Mouse (Mus musculus): Measurements from ENCODE around the gene Coro2a.
"Not testable (repeated sequence)": the region's sequence is repeated elsewhere in the genome, so short reads cannot be mapped to it uniquely, and the experiment has no call there.

Gene Coro2a

DNA sequence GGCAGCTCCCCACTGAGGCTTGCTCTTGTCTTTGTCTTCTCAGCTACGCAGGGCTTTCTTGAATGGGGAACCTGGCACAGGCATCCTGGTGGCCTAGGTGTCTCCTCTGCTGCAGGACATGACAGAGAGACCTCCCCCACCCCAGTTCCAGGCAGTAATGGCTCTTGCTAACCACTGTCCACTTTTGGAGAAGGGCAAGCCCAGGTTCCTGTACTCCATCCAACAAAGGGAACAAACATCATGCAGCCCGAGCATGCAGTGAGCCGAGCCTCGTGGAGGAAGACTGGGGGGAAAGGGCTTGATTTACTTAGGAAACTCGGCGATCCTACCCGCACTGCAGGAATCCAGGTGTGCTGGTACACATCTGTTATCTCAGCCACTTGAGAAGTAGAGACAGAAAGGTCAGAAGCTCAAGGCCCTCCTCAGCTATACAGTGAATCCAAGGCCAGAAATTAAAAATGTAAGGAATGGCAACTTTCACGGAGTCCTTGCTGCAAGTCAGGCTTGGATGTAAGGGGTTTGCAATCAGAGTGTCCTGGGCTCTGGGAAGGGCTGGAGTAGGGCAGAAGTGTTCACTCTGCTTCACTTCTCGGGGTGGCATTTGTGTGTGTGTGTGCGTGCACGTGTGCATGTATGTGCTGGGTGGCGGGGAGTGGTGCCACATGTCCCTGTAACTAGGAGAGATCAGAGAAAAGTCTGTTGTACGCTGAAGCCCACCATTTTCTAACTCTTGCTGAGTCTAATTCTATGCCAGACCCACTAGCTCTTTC is 16.8 kb downstream of the Coro2a start:
- no peak for DNase-seq (ENCODE audit: extremely low read depth, insufficient read length, low spot score)

DNA sequence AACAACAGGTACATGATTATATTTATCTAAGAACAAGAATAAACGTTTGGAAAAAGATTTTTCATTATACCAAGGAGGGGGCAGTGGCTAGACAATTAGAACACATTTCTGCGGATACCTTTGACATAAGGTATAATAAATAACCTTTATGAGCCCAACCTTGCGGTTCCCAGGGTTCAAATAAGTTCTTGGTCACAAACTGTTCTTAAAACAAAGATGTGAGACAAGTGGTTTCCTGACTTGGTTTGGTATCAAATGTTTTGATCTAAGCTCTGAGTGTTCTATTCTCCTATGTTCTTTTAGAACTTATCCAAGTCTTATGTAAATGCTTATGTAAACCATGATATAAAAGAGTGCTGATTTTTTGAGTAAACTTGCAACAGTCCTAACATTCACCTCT is 17.5 kb downstream of the Coro2a start:
- not testable (repeated sequence) for DNase-seq (ENCODE audit: extremely low read depth, insufficient read length, low spot score)

DNA sequence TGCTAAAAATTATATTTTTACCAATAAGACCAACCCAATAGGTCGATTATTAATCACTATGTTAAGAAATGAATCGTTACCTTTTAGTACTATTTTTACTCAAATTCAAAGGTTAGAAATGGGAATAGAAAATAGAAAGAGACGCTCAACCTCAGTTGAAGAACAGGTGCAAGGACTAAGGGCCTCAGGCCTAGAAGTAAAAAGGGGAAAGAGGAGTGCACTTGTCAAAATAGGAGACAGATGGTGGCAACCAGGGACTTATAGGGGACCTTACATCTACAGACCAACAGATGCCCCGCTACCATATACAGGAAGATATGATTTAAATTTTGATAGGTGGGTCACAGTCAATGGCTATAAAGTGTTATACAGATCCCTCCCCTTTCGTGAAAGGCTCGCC is 17.9 kb downstream of the Coro2a start:
- DNase-seq (ENCODE audit: extremely low read depth, insufficient read length, low spot score), result not testable (repeated sequence)

DNA sequence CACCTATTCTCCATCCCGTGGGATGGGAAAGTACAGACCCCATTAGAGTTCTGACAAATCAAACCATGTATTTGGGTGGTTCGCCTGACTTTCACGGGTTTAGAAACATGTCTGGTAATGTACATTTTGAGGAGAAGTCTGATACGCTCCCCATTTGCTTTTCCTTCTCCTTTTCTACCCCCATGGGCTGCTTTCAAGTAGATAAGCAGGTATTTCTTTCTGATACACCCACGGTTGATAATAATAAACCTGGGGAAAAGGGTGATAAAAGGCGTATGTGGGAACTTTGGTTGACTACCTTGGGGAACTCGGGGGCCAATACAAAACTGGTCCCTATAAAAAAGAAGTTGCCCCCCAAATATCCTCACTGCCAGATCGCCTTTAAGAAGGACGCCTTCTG is 20.0 kb downstream of the Coro2a start:
- DNase-seq (ENCODE audit: extremely low read depth, insufficient read length, low spot score), result not testable (repeated sequence)

DNA sequence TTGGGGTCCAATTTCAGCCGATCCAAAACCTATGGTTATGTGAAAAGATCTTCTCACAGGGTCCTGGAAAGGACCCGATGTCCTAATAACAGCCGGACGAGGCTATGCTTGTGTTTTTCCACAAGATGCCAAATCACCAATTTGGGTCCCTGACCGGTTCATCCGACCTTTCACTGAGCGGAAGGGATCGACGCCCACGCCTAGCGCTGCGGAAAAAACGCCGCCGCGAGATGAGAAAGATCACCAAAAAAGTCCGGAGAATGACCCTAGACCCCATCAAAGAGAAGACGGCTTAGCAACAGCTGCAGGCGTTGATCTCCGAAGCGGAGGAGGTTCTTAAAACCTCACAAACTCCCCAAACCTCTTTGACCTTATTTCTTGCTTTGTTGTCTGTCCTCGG is 20.4 kb downstream of the Coro2a start:
- not testable (repeated sequence) for DNase-seq (ENCODE audit: extremely low read depth, insufficient read length, low spot score)

DNA sequence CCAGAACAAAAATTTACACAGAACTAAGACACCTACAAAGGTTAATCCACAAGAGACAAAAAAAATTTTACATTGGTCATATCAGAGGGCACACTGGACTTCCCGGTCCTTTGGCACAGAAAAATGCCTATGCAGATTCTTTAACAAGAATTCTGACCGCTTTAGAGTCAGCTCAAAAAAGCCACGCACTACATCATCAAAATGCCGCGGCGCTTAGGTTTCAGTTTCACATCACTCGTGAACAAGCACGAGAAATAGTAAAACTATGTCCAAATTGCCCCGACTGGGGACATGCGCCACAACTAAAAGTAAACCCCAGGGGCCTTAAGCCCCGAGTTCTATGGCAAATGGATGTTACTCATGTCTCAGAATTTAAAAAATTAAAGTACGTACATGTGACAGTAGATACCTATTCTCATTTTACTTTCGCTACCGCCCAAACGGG is 21.2 kb downstream of the Coro2a start:
- not testable (repeated sequence) for DNase-seq (ENCODE audit: extremely low read depth, insufficient read length, low spot score)

DNA sequence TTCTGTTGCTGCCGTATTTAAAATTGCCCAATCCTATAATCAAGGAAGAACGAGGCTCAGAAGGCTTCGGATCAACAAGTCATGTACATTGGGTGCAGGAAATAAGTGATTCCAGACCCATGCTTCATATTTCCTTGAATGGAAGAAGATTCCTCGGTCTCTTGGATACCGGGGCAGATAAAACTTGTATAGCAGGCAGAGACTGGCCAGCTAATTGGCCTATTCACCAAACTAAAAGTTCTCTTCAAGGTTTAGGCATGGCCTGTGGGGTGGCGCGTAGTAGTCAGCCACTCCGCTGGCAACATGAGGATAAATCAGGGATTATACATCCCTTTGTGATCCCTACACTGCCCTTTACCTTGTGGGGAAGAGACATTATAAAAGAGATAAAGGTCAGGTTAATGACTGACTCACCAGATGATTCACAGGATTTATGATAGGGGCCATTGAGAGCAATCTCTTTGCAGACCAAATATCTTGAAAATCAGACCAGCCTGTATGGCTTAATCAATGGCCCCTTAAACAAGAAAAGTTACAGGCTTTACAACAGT is 23.1 kb downstream of the Coro2a start:
- not testable (repeated sequence) for DNase-seq (ENCODE audit: extremely low read depth, insufficient read length, low spot score)

DNA sequence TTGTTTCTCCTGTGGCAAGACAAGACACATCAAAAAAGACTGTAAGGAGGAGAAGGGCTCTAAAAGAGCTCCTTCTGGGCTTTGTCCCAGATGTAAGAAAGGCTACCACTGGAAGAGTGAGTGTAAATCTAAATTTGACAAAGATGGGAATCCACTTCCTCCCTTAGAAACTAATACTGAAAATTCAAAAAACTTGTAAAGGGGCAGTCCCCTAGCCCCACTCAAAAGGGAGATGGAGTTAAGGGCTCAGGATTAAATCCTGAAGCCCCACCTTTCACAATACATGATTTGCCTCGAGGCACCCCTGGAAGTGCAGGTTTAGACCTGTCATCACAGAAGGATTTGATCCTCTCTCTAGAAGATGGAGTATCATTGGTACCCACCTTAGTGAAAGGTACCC is 23.8 kb downstream of the Coro2a start:
- DNase-seq (ENCODE audit: extremely low read depth, insufficient read length, low spot score), result no peak

DNA sequence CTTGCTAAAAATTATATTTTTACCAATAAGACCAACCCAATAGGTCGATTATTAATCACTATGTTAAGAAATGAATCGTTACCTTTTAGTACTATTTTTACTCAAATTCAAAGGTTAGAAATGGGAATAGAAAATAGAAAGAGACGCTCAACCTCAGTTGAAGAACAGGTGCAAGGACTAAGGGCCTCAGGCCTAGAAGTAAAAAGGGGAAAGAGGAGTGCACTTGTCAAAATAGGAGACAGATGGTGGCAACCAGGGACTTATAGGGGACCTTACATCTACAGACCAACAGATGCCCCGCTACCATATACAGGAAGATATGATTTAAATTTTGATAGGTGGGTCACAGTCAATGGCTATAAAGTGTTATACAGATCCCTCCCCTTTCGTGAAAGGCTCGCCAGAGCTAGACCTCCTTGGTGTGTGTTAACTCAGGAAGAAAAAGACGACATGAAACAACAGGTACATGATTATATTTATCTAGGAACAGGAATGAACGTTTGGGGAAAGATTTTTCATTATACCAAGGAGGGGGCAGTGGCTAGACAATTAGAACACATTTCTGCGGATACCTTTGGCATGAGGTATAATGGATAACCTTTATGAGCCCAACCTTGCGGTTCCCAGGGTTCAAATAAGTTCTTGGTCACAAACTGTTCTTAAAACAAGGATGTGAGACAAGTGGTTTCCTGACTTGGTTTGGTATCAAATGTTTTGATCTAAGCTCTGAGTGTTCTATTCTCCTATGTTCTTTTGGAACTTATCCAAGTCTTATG is 26.3 kb downstream of the Coro2a start:
- DNase-seq (ENCODE audit: extremely low read depth, insufficient read length, low spot score), result not testable (repeated sequence)

DNA sequence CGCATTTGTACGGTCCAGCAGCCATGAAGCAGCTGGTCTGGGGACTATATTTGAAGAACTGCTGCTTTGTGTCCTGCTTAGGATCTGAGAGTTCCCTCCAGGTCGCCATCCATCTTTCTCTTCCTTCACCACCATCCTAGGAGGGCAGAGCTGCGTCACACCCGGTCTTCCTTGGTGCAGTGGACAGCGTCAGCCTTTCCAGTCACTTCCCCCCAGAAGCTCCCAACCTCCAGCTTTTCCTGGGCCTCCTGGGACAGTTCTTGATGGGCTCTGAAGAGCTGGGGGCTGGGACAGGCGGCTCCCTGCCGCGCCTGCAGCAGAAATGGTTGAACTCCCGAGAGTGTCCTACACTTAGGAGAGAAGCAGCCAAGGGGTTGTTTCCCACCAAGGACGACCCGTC is 27.2 kb downstream of the Coro2a start:
- peak; percentile 53 for DNase-seq (ENCODE audit: extremely low read depth, insufficient read length, low spot score)

DNA sequence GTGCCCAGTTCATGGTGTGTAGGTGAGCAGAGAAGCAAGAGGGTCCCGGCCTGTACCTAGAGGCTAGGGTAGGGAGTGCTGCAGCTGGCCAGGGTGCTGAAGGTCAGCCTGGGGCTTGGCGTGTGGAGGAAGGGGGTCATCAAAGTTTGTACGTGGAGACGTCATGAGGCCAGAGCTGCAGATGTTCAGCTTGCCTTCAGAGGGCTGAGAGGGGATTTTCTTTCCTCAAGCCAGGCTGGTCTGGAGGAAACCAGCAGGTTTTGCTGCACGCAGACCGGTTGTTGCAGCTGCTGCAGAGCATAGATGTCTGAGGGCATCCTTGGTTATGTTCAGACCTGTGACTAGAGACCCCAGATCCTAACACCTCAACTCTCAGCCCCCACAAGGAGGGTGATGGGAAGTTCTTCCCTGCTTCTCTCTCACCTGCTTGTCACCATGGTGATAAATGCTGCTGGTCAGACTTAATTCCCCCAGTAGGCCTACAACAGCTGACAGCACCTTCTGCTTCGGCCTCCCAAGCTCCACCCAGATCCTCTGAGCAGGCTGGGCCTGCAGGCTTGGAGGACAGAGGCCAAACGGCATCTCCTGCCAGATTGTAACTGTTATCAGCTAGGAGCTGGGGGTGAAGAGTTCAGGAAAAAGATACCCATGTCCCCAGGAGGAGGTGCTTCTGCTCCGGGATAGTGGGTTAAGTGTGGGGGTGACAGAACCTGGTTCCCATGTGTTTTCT is 27.8 kb downstream of the Coro2a start:
- no peak for DNase-seq (ENCODE audit: extremely low read depth, insufficient read length, low spot score)

DNA sequence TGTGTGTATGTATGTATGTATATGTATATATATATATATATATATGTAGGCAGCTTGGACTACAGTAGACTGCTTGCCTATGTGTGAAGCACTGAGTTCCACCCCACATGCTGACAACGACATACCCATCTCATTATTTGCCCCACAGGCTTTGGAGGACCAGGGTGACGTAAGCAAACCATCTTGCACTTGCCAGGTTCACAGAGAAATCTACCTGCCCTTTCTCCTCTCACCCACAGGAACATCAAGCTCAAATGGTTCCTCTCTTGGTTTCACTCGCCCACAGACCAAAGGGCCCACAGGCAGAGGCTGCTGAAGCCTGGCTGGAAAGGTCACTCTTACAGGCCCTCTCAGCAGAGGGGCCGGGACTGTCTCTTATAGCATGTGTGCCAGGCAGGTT is 29.4 kb downstream of the Coro2a start:
- no peak for DNase-seq (ENCODE audit: extremely low read depth, insufficient read length, low spot score)

DNA sequence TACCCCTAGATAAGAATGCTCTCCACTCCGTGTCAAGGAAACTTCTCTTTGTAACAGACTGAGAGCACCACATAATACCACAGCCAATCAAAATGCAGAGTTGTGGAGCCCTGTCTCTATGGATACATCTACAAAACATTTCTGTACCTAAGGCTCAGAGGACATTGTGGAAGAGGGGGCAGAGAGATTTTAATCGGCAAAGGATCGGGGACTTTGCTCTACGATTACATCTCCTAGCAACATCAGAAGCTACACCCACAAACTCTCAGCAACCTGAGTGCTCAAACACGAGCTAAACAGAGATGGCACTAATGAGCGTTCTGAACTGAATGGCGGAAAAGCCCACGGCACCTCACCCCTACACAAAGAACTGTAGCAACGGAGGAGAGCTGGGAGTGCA is 30.3 kb downstream of the Coro2a start:
- no peak for DNase-seq (ENCODE audit: extremely low read depth, insufficient read length, low spot score)

DNA sequence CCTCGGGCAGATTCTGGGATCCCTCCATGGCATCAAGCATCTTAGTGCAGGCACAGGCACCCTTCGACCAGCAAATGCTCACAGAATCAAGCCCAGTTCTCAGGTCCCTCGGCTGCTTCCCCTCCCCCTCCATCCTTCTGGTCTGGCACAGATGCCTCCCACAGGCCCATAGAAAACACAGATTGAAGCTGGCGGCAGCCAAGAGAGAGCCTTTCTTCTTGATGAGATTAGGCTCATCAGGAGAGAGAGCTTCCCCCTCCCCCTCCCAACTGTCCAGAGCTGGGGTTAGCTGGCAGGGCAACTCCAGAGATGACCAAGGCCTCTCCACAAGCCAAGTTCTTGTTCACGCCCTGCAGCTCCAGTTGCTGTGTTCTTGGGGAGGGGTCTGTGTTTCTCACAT is 32.3 kb downstream of the Coro2a start:
- no peak for DNase-seq (ENCODE audit: extremely low read depth, insufficient read length, low spot score)

DNA sequence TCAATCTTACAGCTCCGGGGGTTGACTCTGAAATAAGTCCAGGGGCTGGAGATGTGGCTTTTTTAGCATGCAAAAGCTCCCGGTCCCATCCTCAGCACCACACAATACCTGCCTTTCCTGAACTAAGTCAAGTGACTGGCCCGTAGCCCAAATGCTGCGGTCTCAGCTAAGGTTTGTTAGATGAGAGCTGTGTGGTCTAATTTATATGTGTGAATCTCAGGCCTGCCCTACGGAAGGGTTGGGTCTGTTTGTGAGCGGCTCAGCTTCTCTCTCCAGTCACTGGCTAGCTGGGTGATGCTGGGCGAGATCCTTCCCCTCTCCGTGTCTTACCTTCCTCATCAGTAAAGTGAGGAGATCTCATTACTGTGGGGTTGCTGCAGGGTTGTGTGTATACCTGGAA is 33.8 kb downstream of the Coro2a start:
- DNase-seq (ENCODE audit: extremely low read depth, insufficient read length, low spot score), result no peak

DNA sequence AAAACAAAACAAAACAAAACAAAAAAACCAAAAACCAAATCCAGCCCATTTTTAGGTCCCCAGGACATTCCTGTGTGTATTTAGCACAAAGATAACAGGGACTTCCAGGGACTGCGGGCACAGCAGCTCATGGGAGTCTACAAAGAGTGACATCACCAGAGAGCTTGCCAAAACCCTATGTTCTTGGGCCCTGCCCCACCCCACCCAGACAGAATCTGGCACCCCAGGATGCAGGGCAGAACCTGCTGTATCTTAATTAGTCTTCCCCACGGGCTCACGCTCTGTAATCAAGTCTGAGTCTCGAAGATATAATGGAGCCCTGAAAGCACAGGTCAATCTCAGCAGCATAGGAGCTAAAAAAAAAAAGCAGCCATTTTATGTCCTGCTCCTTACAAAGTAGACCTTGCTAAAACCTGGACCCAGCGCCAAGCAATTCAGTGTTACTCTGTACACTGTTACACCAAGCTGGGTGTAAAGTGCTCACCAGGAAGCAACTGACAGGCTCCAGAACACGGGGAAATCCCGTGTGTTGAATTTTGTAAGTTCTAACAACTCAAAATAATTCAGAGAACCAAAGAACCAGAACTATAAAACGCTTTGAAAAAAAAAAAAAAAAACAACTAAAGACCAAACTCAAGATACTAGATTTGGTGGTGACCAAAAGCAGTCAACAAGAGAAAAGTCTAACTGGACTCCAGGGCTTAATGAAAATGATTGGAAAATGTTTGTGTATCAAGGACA is 34.9 kb downstream of the Coro2a start:
- no peak for DNase-seq (ENCODE audit: extremely low read depth, insufficient read length, low spot score)

DNA sequence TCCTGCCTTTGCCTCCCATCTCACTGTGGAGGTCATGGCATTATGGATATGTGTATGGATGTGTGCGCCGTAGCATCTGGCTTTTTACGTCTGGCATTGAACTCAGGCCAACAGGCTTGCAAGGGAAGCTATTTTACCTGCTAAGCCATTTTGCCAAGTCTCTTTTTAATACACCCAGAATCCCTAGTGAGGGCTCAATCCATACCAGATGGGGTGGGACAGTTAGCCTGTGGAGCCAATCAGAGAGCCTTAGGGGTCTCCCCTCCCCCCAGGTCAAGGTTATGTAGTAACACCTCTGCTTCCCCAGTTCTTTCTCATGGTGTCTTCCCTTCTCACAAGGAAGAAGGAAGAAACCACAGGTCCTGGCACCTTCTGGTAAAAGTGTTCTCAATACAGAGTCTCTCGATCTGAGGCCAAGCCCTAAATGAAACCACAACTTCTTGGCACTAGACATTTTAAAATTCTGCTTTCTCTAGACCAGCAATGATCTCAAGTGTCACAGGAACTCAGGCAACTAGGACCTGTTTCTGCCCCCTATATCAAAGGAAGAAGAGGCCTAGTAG is 36.5 kb downstream of the Coro2a start:
- peak; percentile 35 for DNase-seq (ENCODE audit: extremely low read depth, insufficient read length, low spot score)

DNA sequence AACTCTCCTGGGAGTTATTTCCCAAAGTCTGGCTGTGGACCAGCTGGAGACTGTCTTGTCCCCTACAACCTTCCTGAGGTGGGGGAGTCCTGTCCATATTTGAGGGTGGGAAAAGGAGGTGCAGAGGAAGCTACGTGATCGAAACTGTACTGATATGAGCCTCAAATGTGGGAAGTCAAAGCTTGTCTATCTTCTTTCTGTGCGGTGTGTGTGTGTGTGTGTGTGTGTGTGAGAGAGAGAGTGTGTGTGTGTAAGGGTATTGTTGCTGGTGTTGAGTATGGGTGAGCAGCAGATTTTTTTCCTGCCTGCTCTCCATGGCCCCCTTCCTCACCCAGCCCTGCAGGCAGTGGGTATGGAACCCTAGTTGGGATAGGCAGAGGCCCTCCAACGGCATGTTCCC is 37.8 kb downstream of the Coro2a start:
- no peak for DNase-seq (ENCODE audit: extremely low read depth, insufficient read length, low spot score)

DNA sequence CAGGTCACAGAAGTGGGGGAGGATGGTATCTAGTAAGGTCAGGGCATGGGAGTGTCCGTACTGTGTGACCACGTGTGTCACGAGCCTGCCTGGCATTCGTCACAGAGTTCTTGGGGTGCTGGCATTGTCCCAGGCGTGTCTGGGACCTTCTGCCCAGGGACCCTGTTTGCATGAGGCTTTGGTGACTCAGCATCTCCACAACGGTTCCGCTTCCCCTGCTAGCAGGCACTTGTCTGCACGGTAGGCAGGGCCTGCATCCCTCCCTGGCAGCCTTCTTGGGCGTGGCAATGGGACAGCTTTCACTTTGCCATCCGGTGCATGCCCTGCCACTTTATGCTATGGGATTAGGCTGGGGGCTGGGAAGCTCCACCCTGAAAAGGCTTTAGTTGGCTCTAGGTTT is 38.2 kb downstream of the Coro2a start:
- peak; percentile 84 for DNase-seq (ENCODE audit: extremely low read depth, insufficient read length, low spot score)

DNA sequence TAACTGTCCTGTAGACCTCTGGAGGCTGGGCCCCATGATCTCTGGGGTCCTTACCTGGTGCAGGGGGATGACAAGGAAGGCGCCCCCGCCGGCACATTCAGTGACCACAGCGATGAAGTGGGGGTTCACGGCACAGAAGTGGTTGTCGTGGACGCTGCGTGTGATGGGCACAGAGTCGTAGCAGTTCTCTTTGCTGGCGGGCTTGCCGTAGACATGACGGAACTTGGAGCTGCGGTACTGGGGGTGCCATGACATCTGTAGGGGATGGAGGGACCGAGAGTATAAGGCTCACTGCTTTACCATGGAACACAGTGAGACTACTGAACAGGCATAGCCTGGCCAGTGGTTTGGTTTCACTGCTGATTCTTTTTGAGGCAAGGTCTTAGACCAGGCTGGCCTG is 39.2 kb downstream of the Coro2a start:
- DNase-seq (ENCODE audit: extremely low read depth, insufficient read length, low spot score), result no peak
